Mouse (Mus musculus): ENCODE measurements around the gene Erbb3.
A peak's percentile ranks its signal among the peaks of the same experiment; 100 is the strongest.
"Not testable (repeated sequence)": the region's sequence is repeated elsewhere in the genome, so short reads cannot be mapped to it uniquely, and the experiment has no call there.

The Erbb3 gene

DNA sequence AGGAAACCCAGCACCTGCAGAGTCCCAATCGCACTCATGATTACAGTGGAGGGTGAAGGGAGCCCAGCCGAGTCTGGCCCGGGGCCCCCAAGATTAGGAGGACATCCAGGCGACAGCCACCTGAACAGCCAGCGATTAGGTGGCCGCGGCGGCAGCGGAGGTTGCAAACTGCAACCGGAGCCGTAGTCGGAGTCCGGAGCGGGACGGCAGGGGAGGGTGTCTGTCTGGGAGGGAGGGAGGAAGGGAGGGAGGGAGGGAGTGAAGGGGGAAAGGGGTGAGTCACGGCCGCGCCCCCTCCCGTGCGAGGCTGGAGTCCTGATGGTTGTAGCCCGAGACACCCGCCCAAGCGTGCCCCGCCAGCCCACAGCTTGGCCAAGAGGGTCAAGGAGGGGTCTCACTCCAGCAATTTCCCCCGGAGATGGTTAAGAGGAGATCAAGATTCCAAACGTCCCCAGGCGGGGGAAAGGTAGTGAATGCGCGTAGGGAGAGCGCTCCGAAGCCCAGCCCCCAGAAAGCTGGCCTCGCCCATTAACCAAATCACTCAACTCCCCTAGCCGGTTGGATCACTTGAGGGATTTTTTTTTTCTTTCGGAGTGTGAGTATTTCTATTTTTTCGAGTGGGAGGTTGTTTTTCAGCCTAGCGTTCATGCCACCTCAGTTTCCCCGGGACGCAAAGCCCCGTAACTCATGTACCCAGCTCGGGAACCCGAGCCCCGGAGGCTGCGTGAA is at the start of gene Erbb3:
Gene Erbb3 (minus strand): TSS at position 189 of the 729 bp plus-strand sequence.
- DNase-seq: peak; percentile 43 to 64

DNA sequence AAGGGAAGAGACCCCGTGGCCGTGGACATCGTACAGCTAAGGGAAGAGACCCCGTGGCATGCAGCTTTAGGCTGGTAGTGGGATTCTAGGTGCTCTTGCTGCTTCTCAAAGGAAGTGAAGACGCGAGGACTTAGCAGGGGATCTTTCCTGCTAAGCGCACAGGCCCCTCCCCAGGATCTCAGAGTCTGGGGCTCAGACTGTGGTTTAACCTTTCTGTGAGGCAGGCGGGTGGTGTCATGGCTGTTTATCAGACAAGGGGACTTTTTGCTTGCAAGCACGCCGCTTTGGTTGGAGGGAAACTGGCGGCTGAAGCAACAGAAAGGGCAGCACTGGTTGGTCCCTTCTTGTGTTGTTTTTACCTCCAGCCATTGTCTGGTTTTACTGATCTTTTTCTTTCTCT is 47.6 kb upstream of the Erbb3 start:
- no peak for DNase-seq

DNA sequence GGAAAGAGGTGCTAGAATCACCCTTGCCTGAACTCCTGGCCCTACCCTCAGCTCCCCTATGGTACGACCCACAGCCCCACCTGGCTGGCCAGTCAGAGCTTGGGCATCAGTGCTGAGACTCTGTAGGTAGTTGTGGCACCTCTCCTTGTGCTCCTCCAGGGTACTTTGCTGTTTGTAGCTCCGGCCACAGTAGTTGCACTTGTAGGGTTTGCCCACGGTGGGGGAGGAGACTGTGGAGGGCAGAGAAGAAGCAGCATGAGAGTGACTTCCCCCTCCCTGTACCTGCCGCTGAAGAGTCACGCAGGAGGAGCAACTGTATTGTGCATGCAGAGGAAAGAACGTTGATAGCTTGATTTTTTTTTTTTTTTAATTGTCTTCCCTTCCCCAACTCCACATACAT is 47.1 kb upstream of the Erbb3 start:
- no peak for DNase-seq

GRCm38 (mm10) chr10:128635697-128636096 is 46.2 kb upstream of the Erbb3 start:
- no peak for DNase-seq

DNA sequence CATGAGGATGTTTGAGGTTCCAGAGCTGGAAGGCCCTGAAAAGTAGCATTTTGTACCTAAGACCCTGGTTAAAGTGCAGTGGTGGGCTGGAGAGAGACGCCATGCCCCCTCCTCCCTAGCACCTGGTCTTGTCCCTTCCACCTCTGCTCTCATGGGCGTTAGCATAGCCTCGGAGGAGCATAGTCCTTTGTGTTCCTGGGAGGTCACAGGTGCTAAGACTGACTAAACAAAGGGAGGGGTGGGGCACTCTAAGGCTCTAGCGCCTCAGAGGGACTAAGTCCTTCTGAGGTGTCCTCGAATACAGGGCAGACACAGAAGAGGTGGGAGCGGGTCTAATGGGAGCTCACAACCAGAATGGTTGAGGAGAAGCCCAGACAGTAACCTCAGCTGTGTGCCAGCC is 42.1 kb upstream of the Erbb3 start:
- DNase-seq: no peak

DNA sequence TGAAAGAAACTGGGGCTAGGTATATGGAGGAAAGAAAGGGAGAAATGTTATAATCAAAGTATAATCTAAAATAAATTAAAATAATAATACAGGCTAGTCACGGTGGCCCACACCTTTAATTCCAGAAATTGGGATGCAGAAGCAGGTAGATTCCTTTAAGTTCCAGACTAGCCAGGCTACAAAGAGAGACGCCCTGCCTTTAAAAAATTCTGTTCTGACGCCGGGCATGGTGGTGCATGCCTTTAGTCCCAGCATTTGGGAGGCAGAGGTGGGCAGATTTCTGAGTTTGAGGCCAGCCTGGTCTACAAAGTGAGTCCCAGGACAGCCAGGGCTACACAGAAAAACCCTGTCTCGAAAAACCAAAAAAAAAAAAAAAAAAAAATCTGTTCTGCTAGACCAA is 40.9 kb upstream of the Erbb3 start:
- not testable (repeated sequence) for DNase-seq

- DNase-seq: no peak
These were observed 40.3 kb upstream of the Erbb3 start for GRCm38 (mm10) chr10:128629746-128630145.

- DNase-seq: no peak
These were observed 38.2 kb upstream of the Erbb3 start for GRCm38 (mm10) chr10:128627398-128628317.

GRCm38 (mm10) chr10:128626311-128627310 is 37.2 kb upstream of the Erbb3 start, which contains the start of gene Rps26:
TSS of gene Rps26 (minus strand) at chr10:128626747.
- DNase-seq: peak; percentile 86 to 89

DNA sequence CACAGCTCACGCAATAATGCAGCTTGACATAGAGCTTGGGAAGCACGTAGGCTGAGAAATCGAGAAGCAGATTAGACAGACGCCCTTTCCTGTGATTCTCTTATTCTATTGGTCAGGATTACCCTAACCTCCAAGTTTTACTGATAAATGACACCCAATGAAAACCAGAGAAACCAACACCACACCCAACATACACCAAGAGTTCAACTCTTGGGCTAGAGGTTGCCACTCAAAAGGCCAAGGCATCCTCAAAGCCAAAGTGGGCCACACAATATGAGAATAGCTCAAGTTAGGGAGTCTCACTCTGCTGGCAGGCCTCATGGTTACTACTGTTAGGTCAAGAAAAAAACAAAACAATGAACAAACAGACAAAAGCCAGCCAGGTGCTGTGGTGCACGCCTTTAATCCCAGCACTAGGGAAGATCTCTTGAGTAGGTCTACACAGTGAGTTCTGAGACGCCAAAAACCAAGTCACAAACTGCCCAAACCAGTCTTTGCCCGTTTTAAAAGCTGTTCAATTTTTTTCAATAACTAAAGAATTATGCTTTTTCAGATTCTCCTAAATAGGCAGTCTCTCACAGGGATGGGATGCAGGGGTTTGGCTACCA is 35.9 kb upstream of the Erbb3 start:
- DNase-seq: no peak

- DNase-seq: not testable (repeated sequence)
These were observed 33.7 kb upstream of the Erbb3 start for GRCm38 (mm10) chr10:128623106-128623613.

DNA sequence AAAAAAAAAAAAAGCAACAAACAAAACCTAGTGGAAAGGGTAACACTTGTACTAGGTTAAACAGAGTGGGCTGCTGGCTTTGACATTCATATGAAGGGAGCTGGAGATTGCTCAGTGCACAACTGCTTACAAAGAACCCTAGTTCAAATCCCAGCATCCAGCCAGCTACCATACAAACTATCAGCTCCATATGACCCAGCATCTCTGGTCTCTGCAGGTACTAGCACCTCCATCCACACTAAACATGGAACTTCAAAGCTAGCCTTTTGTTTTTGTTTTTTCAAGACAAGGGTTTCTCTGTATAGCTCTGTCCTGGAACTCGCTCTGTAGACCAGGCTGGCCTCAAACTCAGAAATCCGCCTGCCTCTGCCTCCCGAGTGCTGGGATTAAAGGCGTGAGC is 33.2 kb upstream of the Erbb3 start:
- no peak for DNase-seq

DNA sequence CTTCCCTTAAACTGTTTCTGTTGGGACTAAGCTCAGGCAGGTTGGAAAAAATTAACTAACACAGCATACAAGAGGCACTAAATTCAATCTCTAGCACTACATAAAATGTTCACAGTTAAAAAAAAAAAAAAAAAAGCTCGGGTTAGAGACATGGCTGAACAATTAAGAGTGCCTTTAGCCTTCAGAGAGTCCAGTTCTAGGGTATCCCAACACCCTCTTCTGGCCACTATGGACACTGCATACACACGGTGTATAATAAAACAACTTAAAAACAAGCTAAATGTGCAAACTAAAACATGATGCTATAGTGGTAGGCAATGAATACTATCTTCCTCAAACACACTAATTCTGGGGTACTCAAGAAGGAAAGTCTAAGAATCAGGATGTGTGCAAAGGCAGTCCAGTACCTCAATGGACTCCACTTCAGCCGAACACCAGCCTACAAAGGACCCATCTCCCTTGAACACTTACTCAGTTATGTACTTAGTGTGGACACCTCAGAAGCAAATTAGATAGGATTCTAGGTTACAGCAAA is 32.6 kb upstream of the Erbb3 start:
- DNase-seq: no peak

GRCm38 (mm10) chr10:128620241-128620640 is 30.8 kb upstream of the Erbb3 start:
- no peak for DNase-seq

- not testable (repeated sequence) for DNase-seq
These were observed 29.7 kb upstream of the Erbb3 start for GRCm38 (mm10) chr10:128619148-128619547.

- no peak for DNase-seq
These were observed 29.1 kb upstream of the Erbb3 start for GRCm38 (mm10) chr10:128618570-128618969.

- DNase-seq: not testable (repeated sequence)
These were observed 26.5 kb upstream of the Erbb3 start for GRCm38 (mm10) chr10:128615798-128616448.

DNA sequence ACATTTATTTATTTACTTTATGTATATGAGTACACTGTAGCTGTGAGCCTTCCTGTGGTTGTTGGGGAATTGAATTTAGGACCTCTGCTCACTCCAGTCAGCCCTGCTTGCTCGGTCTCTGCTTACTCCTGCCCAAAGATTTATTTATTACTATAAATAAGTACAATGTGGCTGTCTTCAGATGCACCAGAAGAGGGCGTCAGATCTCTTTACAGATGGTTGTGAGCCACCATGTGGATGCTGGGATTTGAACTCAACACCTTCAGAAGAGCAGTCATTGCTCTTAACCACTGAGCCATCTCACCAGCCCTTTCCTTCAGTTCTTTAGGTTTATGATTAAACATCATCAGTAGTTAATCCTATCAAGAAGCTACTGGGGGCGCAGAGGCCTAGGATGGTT is 25.5 kb upstream of the Erbb3 start:
- no peak for DNase-seq

GRCm38 (mm10) chr10:128613820-128614219 is 24.4 kb upstream of the Erbb3 start:
- DNase-seq: not testable (repeated sequence)

GRCm38 (mm10) chr10:128613154-128613440 is 23.6 kb upstream of the Erbb3 start:
- no peak for DNase-seq

All from cerebellum, postnatal 25 days (tissue).